Mouse (Mus musculus) liver, embryonic 18 days (tissue): ENCODE data around the gene Aasdh. TPM values are rescaled to one million over a fixed set of nuclear protein-coding genes. Genes with fewer than 3 reads are reported as not detected.

ENCODE experiments used
- polyA plus RNA-seq: library from polyadenylated mRNA; depleted of rRNA; stranded (reverse); fragments of >200 nt; gene quantifications from 2 replicates; pipeline ENCODE4 v1.2.3, GENCODE M21; 2012; rRNA removed

Gene Aasdh
- 5.8 and 6.1 TPM in 2 replicates for polyA plus RNA-seq

DNA sequence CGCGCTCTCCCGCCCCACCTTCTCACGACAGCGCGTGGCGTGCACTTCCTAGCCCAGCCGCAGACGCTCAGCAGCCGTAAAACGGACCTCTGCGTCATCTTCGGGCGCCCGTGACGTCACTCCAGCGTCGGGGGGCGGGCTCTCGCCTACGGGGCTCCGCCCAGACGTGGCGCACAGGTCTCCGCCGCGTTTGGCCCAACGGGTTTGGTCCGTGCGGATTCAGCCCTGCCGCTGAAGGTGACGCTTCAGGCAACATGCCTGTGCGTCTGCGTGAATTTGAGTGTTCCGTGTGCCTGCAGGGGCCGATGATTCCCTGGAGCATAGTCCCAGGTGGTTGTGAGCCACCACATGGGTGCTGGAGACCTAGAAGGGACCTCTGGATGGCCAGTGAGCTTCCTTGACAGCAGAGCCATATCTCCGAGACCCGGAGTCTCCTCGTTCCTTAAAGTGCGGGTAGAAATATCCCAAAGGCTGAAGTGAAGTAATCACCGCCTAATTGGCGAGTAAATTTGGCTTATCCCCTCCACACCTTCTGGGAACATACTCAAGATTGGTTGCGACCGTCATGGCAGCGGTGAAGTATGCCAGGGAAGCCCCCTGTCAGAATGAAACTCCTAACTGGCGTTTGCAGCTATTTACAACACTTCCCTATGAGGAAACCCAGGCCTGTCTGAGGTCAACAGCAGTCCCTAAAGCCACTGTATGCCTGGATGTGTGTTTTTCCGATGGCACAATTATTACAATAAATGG lies at the start of gene Aasdh:
Aasdh (minus strand) TSS at position 110 of the 750 bp plus-strand sequence.

DNA sequence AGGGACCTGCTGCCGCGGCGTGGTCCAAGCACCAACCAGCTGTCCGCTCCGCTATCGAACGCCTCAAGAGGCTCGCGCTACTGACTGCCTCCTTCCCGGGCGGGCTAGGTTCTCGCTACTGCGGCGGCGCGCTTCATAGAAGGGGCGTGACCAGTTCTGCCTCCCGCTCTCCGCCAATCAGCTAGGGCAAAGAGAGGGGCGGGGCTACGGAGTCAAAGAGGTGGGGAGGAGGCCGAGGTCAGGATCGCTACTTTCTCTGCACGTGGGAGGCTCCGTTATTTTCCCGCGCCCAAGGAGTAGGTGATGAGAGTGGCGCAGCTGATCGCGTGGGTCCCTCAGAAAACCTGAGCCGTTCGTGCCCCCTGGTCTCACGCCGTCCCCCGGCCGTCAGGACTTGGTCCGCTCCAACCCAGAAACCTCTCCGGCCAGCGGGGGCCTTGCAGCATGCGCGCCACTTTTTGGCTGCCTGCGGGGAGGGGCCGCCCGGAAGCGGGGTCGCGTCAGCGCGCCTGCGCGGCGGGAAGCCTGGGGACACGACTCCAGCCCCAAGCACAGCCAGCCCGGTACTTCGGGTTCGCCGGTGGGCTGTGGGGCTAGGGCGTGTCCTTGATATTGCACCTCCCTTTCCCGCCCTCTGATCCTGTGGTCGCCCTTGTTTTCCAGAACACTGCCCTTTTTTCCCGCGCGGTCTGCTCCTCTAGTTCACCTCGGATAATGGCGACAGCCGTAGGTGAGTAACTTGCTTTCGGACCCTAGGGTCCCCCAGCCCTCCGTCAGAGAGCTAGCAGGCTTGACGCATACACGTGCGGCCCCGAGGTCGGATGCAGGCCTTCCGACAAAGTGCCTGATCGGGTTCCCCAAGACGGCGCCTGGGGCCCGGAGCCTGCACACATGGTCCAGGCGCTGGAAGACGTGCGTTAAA lies 46.1 kb upstream of the Aasdh start, which contains the start of the genes Paics and Ppat:
Paics (plus strand) TSS at position 202 of the 922 bp plus-strand sequence.
Ppat (minus strand) TSS at position 473 of the 922 bp plus-strand sequence.

Other genes with a start within 250 kb of the Aasdh start
- 3.1 and 3.7 TPM in 2 replicates for gene C530008M17Rik, start 249.0 kb downstream of the Aasdh start, polyA plus RNA-seq
- 60.0 and 62.7 TPM in 2 replicates for gene Paics, start 45.8 kb upstream of the Aasdh start, polyA plus RNA-seq
- 9.8 and 10.2 TPM in 2 replicates for gene Ppat, start 46.1 kb upstream of the Aasdh start, polyA plus RNA-seq
- gene Srp72, start 69.2 kb upstream of the Aasdh start, polyA plus RNA-seq = 34.2 and 36.1 TPM in 2 replicates
- gene Arl9, start 98.5 kb upstream of the Aasdh start, polyA plus RNA-seq = 0.18 and 0.42 TPM in 2 replicates
- gene Thegl, start 110.5 kb upstream of the Aasdh start, polyA plus RNA-seq = 0.31 and 0.45 TPM in 2 replicates
- gene Hopx, start 209.6 kb upstream of the Aasdh start, polyA plus RNA-seq = 11.9 and 15.4 TPM in 2 replicates